Mouse (Mus musculus): ENCODE data around the gene 2310061I04Rik. TPM values are rescaled to one million over a fixed set of nuclear protein-coding genes. Genes with fewer than 3 reads are reported as not detected.

2310061I04Rik gene
- total and polyA plus RNA-seq, 3 experiments: 51.6 to 122 (median 52.6) TPM

Small RNAs within 50 kb of the gene (microRNA-seq; reads per million reads assigned to microRNA genes)
- gene Gm28033 (0.88 to 1.2 reads per million in 2 experiments), gene Mir1894 (0 to 0.41 reads per million in 2 experiments)

Other genes starting within 250 kb of the 2310061I04Rik start
- 10 to 100 TPM; 36.4 to 38.6 TPM for gene Vars2, start 229.8 kb downstream of the 2310061I04Rik start, total RNA-seq (2021)
- gene Vars2, start 229.8 kb downstream of the 2310061I04Rik start, polyA plus RNA-seq (2012; rRNA removed): 75.5 and 77.3 TPM in 2 replicates
- 10 to 100 TPM; 18.6 to 25.3 TPM for gene Gtf2h4, start 223.7 kb downstream of the 2310061I04Rik start, total RNA-seq (2021)
- 22.5 and 23.4 TPM in 2 replicates for gene Gtf2h4, start 223.7 kb downstream of the 2310061I04Rik start, polyA plus RNA-seq (2012; rRNA removed)
- gene Ddr1, start 192.8 kb downstream of the 2310061I04Rik start, total RNA-seq (2021): 10 to 100 TPM; 30.0 to 58.8 TPM
- 58.0 and 61.6 TPM in 2 replicates for gene Ddr1, start 192.8 kb downstream of the 2310061I04Rik start, polyA plus RNA-seq (2012; rRNA removed)
- 10 to 100 TPM in 1 of 2 experiments, 1 to 10 TPM in 1; 9.6 to 13.8 TPM for gene Ier3, start 75.7 kb downstream of the 2310061I04Rik start, total RNA-seq (2021)
- gene Ier3, start 75.7 kb downstream of the 2310061I04Rik start, polyA plus RNA-seq (2012; rRNA removed): 17.1 and 17.6 TPM in 2 replicates
- gene Flot1, start 74.2 kb downstream of the 2310061I04Rik start, total RNA-seq (2021): 10 to 100 TPM; 59.0 to 74.4 TPM
- gene Flot1, start 74.2 kb downstream of the 2310061I04Rik start, polyA plus RNA-seq (2012; rRNA removed): 61.0 and 66.2 TPM in 2 replicates
- 100 to 1,000 TPM; 152 to 198 TPM for gene Tubb5, start 59.1 kb downstream of the 2310061I04Rik start, total RNA-seq (2021)
- 137 and 156 TPM in 2 replicates for gene Tubb5, start 59.1 kb downstream of the 2310061I04Rik start, polyA plus RNA-seq (2012; rRNA removed)
- 10 to 100 TPM; 15.4 to 20.8 TPM for gene Mdc1, start 55.9 kb downstream of the 2310061I04Rik start, total RNA-seq (2021)
- gene Mdc1, start 55.9 kb downstream of the 2310061I04Rik start, polyA plus RNA-seq (2012; rRNA removed): 3.6 and 5.9 TPM in 2 replicates
- 1 to 10 TPM; 3.3 to 4.8 TPM for gene Nrm, start 36.1 kb downstream of the 2310061I04Rik start, total RNA-seq (2021)
- gene Nrm, start 36.1 kb downstream of the 2310061I04Rik start, polyA plus RNA-seq (2012; rRNA removed): 9.3 and 11.7 TPM in 2 replicates
- 10 to 100 TPM; 27.3 to 42.6 TPM for gene Ppp1r18, start 31.8 kb downstream of the 2310061I04Rik start, total RNA-seq (2021)
- 37.3 and 45.3 TPM in 2 replicates for gene Ppp1r18, start 31.8 kb downstream of the 2310061I04Rik start, polyA plus RNA-seq (2012; rRNA removed)
- 10 to 100 TPM; 40.5 to 46.2 TPM for gene Dhx16, start 17.6 kb downstream of the 2310061I04Rik start, total RNA-seq (2021)
- gene Dhx16, start 17.6 kb downstream of the 2310061I04Rik start, polyA plus RNA-seq (2012; rRNA removed): 42.6 and 46.1 TPM in 2 replicates
- 10 to 100 TPM; 27.4 to 40.0 TPM for gene Atat1, start 12.6 kb upstream of the 2310061I04Rik start, total RNA-seq (2021)
- 128 and 145 TPM in 2 replicates for gene Atat1, start 12.6 kb upstream of the 2310061I04Rik start, polyA plus RNA-seq (2012; rRNA removed)
- 100 to 1,000 TPM; 111 to 114 TPM for gene Mrps18b, start 19.0 kb upstream of the 2310061I04Rik start, total RNA-seq (2021)
- 91.6 and 101 TPM in 2 replicates for gene Mrps18b, start 19.0 kb upstream of the 2310061I04Rik start, polyA plus RNA-seq (2012; rRNA removed)
- gene Ppp1r10, start 19.0 kb upstream of the 2310061I04Rik start, total RNA-seq (2021): 100 to 1,000 TPM in 1 of 2 experiments, 10 to 100 TPM in 1; 64.6 to 140 TPM
- gene Ppp1r10, start 19.0 kb upstream of the 2310061I04Rik start, polyA plus RNA-seq (2012; rRNA removed): 24.7 and 32.8 TPM in 2 replicates
- gene Abcf1, start 72.3 kb upstream of the 2310061I04Rik start, total RNA-seq (2021): 10 to 100 TPM; 83.5 to 86.8 TPM
- gene Abcf1, start 72.3 kb upstream of the 2310061I04Rik start, polyA plus RNA-seq (2012; rRNA removed): 66.0 and 78.9 TPM in 2 replicates
- 10 to 100 TPM; 38.1 to 53.1 TPM for gene Gnl1, start 82.4 kb upstream of the 2310061I04Rik start, total RNA-seq (2021)
- 26.9 and 29.6 TPM in 2 replicates for gene Gnl1, start 82.4 kb upstream of the 2310061I04Rik start, polyA plus RNA-seq (2012; rRNA removed)
- 10 to 100 TPM; 19.5 to 19.8 TPM for gene Prr3, start 82.8 kb upstream of the 2310061I04Rik start, total RNA-seq (2021)
- 19.1 and 20.6 TPM in 2 replicates for gene Prr3, start 82.8 kb upstream of the 2310061I04Rik start, polyA plus RNA-seq (2012; rRNA removed)
- gene H2-T24, start 123.1 kb upstream of the 2310061I04Rik start, total RNA-seq (2021): 1 to 10 TPM; 6.6 to 8.2 TPM
- 3.6 and 3.7 TPM in 2 replicates for gene H2-T24, start 123.1 kb upstream of the 2310061I04Rik start, polyA plus RNA-seq (2012; rRNA removed)
- 10 to 100 TPM; 49.7 to 65.2 TPM for gene H2-T23, start 135.4 kb upstream of the 2310061I04Rik start, total RNA-seq (2021)
- gene H2-T23, start 135.4 kb upstream of the 2310061I04Rik start, polyA plus RNA-seq (2012; rRNA removed): 156 and 162 TPM in 2 replicates
- 10 to 100 TPM; 32.2 to 42.9 TPM for gene H2-T22, start 145.3 kb upstream of the 2310061I04Rik start, total RNA-seq (2021)
- 34.7 and 38.6 TPM in 2 replicates for gene H2-T22, start 145.3 kb upstream of the 2310061I04Rik start, polyA plus RNA-seq (2012; rRNA removed)
- gene Gm6034, start 145.5 kb upstream of the 2310061I04Rik start, total RNA-seq (2021): under 1 TPM in 1 of 2 experiments, not detected in 1; 0.23 TPM
- 0.10 and 0.50 TPM in 2 replicates for gene Gm6034, start 145.5 kb upstream of the 2310061I04Rik start, polyA plus RNA-seq (2012; rRNA removed)
- gene Gm11127, start 160.9 kb upstream of the 2310061I04Rik start, total RNA-seq (2021): 1 to 10 TPM; 4.4 to 8.2 TPM
- not detected in 2 replicates for gene Gm11127, start 160.9 kb upstream of the 2310061I04Rik start, polyA plus RNA-seq (2012; rRNA removed)
- gene Gm19684, start 224.2 kb upstream of the 2310061I04Rik start, total RNA-seq (2021): under 1 TPM in 1 of 2 experiments, not detected in 1; 0.41 TPM
- 0.33 and 0.36 TPM in 2 replicates for gene Gm19684, start 224.2 kb upstream of the 2310061I04Rik start, polyA plus RNA-seq (2012; rRNA removed)
- not detected for gene Gm7030, start 232.0 kb upstream of the 2310061I04Rik start, total RNA-seq (2021)
- not detected in 2 replicates for gene Gm7030, start 232.0 kb upstream of the 2310061I04Rik start, polyA plus RNA-seq (2012; rRNA removed)